Mouse (Mus musculus) kidney, adult 9 months (tissue): Measurements from ENCODE around the gene Serpinb9f.
"Not testable (repeated sequence)": the region's sequence is repeated elsewhere in the genome, so short reads cannot be mapped to it uniquely, and the experiment has no call there.

Experiments
- DNase-seq: peaks from one replicate; pipeline ENCODE4 v3.0.0; 2022

Serpinb9f gene

DNA sequence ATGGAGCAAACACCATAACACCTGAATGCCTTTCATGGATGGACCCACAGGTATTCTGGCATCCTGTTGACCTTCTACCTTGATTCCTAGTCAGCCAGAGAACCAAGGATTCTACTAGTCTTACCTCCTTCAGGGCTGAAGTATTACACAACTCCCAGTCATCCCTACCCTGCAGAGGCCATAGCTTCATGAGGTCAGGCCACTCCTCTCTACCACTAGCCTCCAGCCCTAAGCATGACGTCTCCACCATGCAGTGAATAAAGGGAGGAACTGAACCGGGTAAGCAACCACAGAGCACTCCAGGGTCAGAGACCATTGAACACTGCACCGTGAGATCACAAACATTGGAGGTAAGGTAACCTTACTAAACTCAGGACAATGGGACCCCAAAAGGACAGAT, at the start of gene Serpinb9f:
Serpinb9f (plus strand) TSS at position 301 of the 400 bp plus-strand sequence.
- not testable (repeated sequence) for DNase-seq

DNA sequence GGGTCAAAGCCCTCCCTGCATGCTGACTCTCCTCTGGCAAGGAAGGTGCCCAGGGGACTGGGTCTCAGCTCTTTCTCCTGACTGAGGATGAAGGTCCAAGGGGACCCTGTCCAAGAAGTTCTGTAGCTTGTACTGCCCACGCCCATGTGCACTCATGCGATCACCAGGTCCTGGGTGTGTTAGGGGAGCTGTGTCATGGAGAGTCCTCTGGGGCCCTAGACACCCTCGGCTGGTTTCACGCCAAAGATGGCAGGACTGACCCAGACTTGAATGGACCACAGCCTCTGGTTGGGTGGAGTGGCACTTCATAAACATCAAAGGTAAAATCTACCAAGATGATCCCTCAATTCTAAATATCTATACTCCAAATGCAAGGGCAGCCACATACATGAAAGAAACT, 15.2 kb upstream of the Serpinb9f start:
- not testable (repeated sequence) for DNase-seq

DNA sequence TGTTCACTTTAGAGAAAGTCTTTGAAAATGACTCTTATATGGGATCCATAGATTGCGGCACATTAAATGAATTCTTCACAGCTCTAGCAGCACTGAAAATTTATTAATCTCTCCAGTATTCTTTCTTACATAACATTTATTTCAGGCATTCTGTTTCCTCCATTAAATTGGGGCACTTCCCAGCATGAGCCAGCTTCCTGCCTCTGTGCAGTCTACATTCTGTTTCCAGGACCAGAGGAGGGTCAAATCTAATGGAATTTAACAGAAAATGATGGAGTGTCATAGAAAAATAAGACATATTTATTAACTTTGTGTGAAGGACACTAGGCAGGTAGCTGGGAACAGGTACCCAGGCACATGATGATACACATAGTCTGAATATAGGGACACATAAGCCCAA, 32.8 kb downstream of the Serpinb9f start:
- DNase-seq, result not testable (repeated sequence)
